Mouse (Mus musculus) urinary bladder, postnatal 36 days (tissue): Measurements from ENCODE around the gene H2-T24.
"Not testable (repeated sequence)": the region's sequence is repeated elsewhere in the genome, so short reads cannot be mapped to it uniquely, and the experiment has no call there.

Experiments
- DNase-seq, 2 experiments: peaks; one replicate each; pipeline ENCODE4 v3.0.0; 2022; ENCODE audit warnings: low spot score in 2 of 2, mixed read lengths in 1 of 2

The H2-T24 gene

GRCm38 (mm10) chr17:36020191-36021073, at the start of gene H2-T24:
TSS of gene H2-T24 (minus strand) at chr17:36020560.
- peak; percentile 66 to 70 for DNase-seq

GRCm38 (mm10) chr17:36060829-36061228, 40.5 kb upstream of the H2-T24 start:
- peak; percentile 84 to 90 for DNase-seq

- DNase-seq, result not testable (repeated sequence)
Measured at GRCm38 (mm10) chr17:36058362-36058761, 38.0 kb upstream of the H2-T24 start, which contains the start of gene Gm11127. TSS of gene Gm11127 (minus strand) at chr17:36058371.

GRCm38 (mm10) chr17:36057927-36058326, 37.6 kb upstream of the H2-T24 start:
- DNase-seq, result not testable (repeated sequence)

GRCm38 (mm10) chr17:36043286-36043685, 22.9 kb upstream of the H2-T24 start:
- DNase-seq, result no peak

GRCm38 (mm10) chr17:36042610-36043169, 22.3 kb upstream of the H2-T24 start, which contains the start of the genes H2-T22 and Gm6034:
TSS of gene H2-T22 (minus strand) at chr17:36042747.
TSS of gene Gm6034 (plus strand) at chr17:36042961.
- peak; percentile 62 to 74 for DNase-seq

- not testable (repeated sequence) for DNase-seq
Measured at GRCm38 (mm10) chr17:36042055-36042454, 21.7 kb upstream of the H2-T24 start.

GRCm38 (mm10) chr17:36040604-36041003, 20.2 kb upstream of the H2-T24 start:
- DNase-seq, result not testable (repeated sequence)

- not testable (repeated sequence) for DNase-seq
Measured at GRCm38 (mm10) chr17:36036126-36036525, 15.8 kb upstream of the H2-T24 start.

- peak; percentile 47 to 60 for DNase-seq
Measured at GRCm38 (mm10) chr17:36035010-36035638, 14.8 kb upstream of the H2-T24 start.

- DNase-seq, result not testable (repeated sequence)
Measured at GRCm38 (mm10) chr17:36034524-36034923, 14.2 kb upstream of the H2-T24 start.

GRCm38 (mm10) chr17:36032351-36032875, 12.1 kb upstream of the H2-T24 start, which contains the start of gene H2-T23:
TSS of gene H2-T23 (minus strand) at chr17:36032855.
- DNase-seq, result peak; percentile 51 to 64

GRCm38 (mm10) chr17:36031583-36032331, 11.4 kb upstream of the H2-T24 start:
- DNase-seq, result peak; percentile 58 to 62

- not testable (repeated sequence) for DNase-seq
Measured at GRCm38 (mm10) chr17:36030703-36031582, 10.6 kb upstream of the H2-T24 start.

- DNase-seq, result not testable (repeated sequence)
Measured at GRCm38 (mm10) chr17:36030046-36030702, 9.8 kb upstream of the H2-T24 start.

GRCm38 (mm10) chr17:36028879-36029619, 8.7 kb upstream of the H2-T24 start:
- DNase-seq, result no peak

- DNase-seq, result no peak
Measured at GRCm38 (mm10) chr17:36027663-36028062, 7.3 kb upstream of the H2-T24 start.

- no peak for DNase-seq
Measured at GRCm38 (mm10) chr17:36025901-36026300, 5.5 kb upstream of the H2-T24 start.

GRCm38 (mm10) chr17:36025197-36025596, 4.8 kb upstream of the H2-T24 start:
- no peak for DNase-seq
